Mouse (Mus musculus): ENCODE results near the gene Dgat2l6. TPM values are rescaled to one million over a fixed set of nuclear protein-coding genes. Genes with fewer than 3 reads are reported as not detected.

Gene Dgat2l6
- under 1 TPM; 0.07 to 0.31 TPM for total RNA-seq (2021)

GRCm38 (mm10) chrX:100524471-100524870, at the start of gene Dgat2l6:
Dgat2l6 (plus strand) TSS chrX:100524838.
- no peak for DNase-seq (ENCODE audit: extremely low spot score in 1 of 2, low spot score in 1 of 2)

GRCm38 (mm10) chrX:100475569-100476223, 48.9 kb upstream of the Dgat2l6 start:
- DNase-seq (ENCODE audit: extremely low spot score in 1 of 2, low spot score in 1 of 2) = no peak

GRCm38 (mm10) chrX:100480317-100480716, 44.3 kb upstream of the Dgat2l6 start:
- DNase-seq (ENCODE audit: extremely low spot score in 1 of 2, low spot score in 1 of 2) = peak; percentile 16 to 31

GRCm38 (mm10) chrX:100493500-100494067, 31.1 kb upstream of the Dgat2l6 start:
- no peak for DNase-seq (ENCODE audit: extremely low spot score in 1 of 2, low spot score in 1 of 2)

- peak; percentile 31 to 45 for DNase-seq (ENCODE audit: extremely low spot score in 1 of 2, low spot score in 1 of 2)
Measured at GRCm38 (mm10) chrX:100494068-100494978, 30.3 kb upstream of the Dgat2l6 start, which contains the start of gene Igbp1. Igbp1 (plus strand) TSS chrX:100494291.

- no peak for DNase-seq (ENCODE audit: extremely low spot score in 1 of 2, low spot score in 1 of 2)
Measured at GRCm38 (mm10) chrX:100504175-100504851, 20.3 kb upstream of the Dgat2l6 start.

- DNase-seq (ENCODE audit: extremely low spot score in 1 of 2, low spot score in 1 of 2) = no peak
Measured at GRCm38 (mm10) chrX:100508164-100508563, 16.5 kb upstream of the Dgat2l6 start.

GRCm38 (mm10) chrX:100509921-100510320, 14.7 kb upstream of the Dgat2l6 start:
- no peak for DNase-seq (ENCODE audit: extremely low spot score in 1 of 2, low spot score in 1 of 2)

GRCm38 (mm10) chrX:100516683-100517082, 8.0 kb upstream of the Dgat2l6 start:
- DNase-seq (ENCODE audit: extremely low spot score in 1 of 2, low spot score in 1 of 2) = no peak

- DNase-seq (ENCODE audit: extremely low spot score in 1 of 2, low spot score in 1 of 2) = no peak
Measured at GRCm38 (mm10) chrX:100517626-100518025, 7.0 kb upstream of the Dgat2l6 start.

- DNase-seq (ENCODE audit: extremely low spot score in 1 of 2, low spot score in 1 of 2) = no peak
Measured at GRCm38 (mm10) chrX:100518532-100518931, 6.1 kb upstream of the Dgat2l6 start.

GRCm38 (mm10) chrX:100556026-100556425, 31.4 kb downstream of the Dgat2l6 start:
- no peak for DNase-seq (ENCODE audit: extremely low spot score in 1 of 2, low spot score in 1 of 2)

GRCm38 (mm10) chrX:100565696-100566095, 41.1 kb downstream of the Dgat2l6 start:
- DNase-seq (ENCODE audit: extremely low spot score in 1 of 2, low spot score in 1 of 2) = no peak

- DNase-seq (ENCODE audit: extremely low spot score in 1 of 2, low spot score in 1 of 2) = no peak
Measured at GRCm38 (mm10) chrX:100571951-100572350, 47.3 kb downstream of the Dgat2l6 start, which contains the start of gene Awat1. Awat1 (plus strand) TSS chrX:100572251.

- no peak for DNase-seq (ENCODE audit: extremely low spot score in 1 of 2, low spot score in 1 of 2)
Measured at GRCm38 (mm10) chrX:100594791-100595190, 70.2 kb downstream of the Dgat2l6 start, which contains the start of gene P2ry4. P2ry4 (minus strand) TSS chrX:100594869.

Other genes starting within 250 kb of the Dgat2l6 start
- gene Otud6a, start 95.8 kb upstream of the Dgat2l6 start, total RNA-seq (2021) = not detected
- gene Awat2, start 82.1 kb upstream of the Dgat2l6 start, total RNA-seq (2021) = under 1 TPM in 1 of 2 experiments, not detected in 1; 0.21 TPM
- gene Igbp1, start 30.5 kb upstream of the Dgat2l6 start, total RNA-seq (2021) = 10 to 100 TPM; 34.3 to 34.5 TPM
- gene Awat1, start 47.4 kb downstream of the Dgat2l6 start, total RNA-seq (2021) = not detected
- gene P2ry4, start 70.0 kb downstream of the Dgat2l6 start, total RNA-seq (2021) = under 1 TPM in 1 of 2 experiments, not detected in 1; 0.05 TPM
- under 1 TPM in 1 of 2 experiments, not detected in 1; 0.27 TPM for gene Arr3, start 80.7 kb downstream of the Dgat2l6 start, total RNA-seq (2021)
- under 1 TPM; 0.61 to 0.86 TPM for gene Kif4, start 100.9 kb downstream of the Dgat2l6 start, total RNA-seq (2021)
- gene Pdzd11, start 101.7 kb downstream of the Dgat2l6 start, total RNA-seq (2021) = 10 to 100 TPM; 43.1 to 45.7 TPM
- 10 to 100 TPM; 13.0 to 14.4 TPM for gene Gdpd2, start 205.0 kb downstream of the Dgat2l6 start, total RNA-seq (2021)
- gene Dlg3, start 242.9 kb downstream of the Dgat2l6 start, total RNA-seq (2021) = 100 to 1,000 TPM; 156 to 162 TPM

All from layer of hippocampus, postnatal 25 days (tissue).